ENCODE assay signal across 10 mouse cellular contexts in the genomic region with DNA sequence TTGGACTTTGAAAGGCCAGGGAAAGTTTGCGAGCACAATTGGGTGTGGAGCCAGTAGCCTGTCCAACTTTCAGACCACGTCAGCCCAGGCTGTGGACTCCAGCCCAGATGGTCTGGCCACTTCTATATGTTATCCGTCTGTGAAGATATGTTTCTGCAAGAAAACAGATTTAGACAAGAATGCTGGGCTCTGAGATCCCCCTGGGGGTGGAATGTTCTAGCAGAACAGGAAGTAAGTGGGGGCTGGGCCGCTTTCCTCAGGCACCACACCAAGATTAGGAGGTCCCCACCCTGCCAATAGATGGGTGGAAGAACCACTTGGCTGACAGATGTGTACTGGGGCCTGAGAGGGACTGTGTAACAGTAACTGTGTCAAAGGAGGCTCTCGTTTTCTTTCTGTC. TPM values are rescaled to one million over a fixed set of nuclear protein-coding genes. Genes with fewer than 3 reads are reported as not detected.
DNase-seq lines count a peak whose midpoint lies in the region; ATAC-seq and TF ChIP-seq lines count a peak whose summit lies in the region.
"Had no signal": no experiment of that assay in that cellular context is flagged by ENCODE, and none has a peak within 500 bp of the region (broad histone marks: within the 10 kb centered on the region; RNA-seq: fewer than 3 reads in every experiment).

No protein-coding gene starts in this region.

- no peaks in the 10 kb centered on the region for H3K36me3 ChIP-seq in kidney, embryonic 14.5 days (ENCODE audit: control insufficient read depth, insufficient read depth, low read length)
- no peaks in the 10 kb centered on the region for H3K36me3 ChIP-seq in heart, adult 2 months (ENCODE audit: control insufficient read depth, insufficient read depth, low read length)
- no peaks in the 10 kb centered on the region for H3K36me3 ChIP-seq in kidney, postnatal 0 days (ENCODE audit: insufficient read depth, low read length)
- no peaks in the 10 kb centered on the region for H3K36me3 ChIP-seq in stomach, embryonic 16.5 days (ENCODE audit: control insufficient read depth, insufficient read depth, low read length)
- H3K36me3 ChIP-seq: liver, embryonic 15.5 days had no signal

- WGBS in kidney, embryonic 14.5 days, result 65% methylated on average over 5 of the region's 5 CpGs
- WGBS in heart, adult 2 months, result 27% methylated on average over 5 of the region's 5 CpGs
- WGBS in kidney, postnatal 0 days, result 54% methylated on average over 5 of the region's 5 CpGs
- WGBS in stomach, embryonic 16.5 days, result 36% methylated on average over 5 of the region's 5 CpGs

- TF ChIP-seq EP300 in heart, adult 2 months (IDR thresholded peaks at IDR 0.05; ENCODE audit: insufficient read depth, low read depth, low read length), result peak; percentile 45; the same call in 1 of the 2 replicates

- H3K4me1 ChIP-seq in kidney, embryonic 14.5 days (ENCODE audit: control insufficient read depth, insufficient read depth, low read length), result no peaks in the 10 kb centered on the region
- H3K4me1 ChIP-seq in heart, adult 2 months (ENCODE audit: control insufficient read depth, insufficient read depth, low read length), result peaks cover 5% of the 10 kb centered on the region
- no peaks in the 10 kb centered on the region for H3K4me1 ChIP-seq in kidney, postnatal 0 days (replicated peaks; ENCODE audit: insufficient read depth, low read length)
- no peaks in the 10 kb centered on the region; the same call in 1 of the 2 replicates for H3K4me1 ChIP-seq in stomach, embryonic 16.5 days (ENCODE audit: control insufficient read depth, insufficient read depth, low read length)
- H3K4me1 ChIP-seq: liver, embryonic 15.5 days had no signal

- TF ChIP-seq POLR2A in heart, adult 2 months (IDR thresholded peaks at IDR 0.05; ENCODE audit: insufficient read depth, low read depth, low read length), result no peak

- H3K27me3 ChIP-seq in kidney, embryonic 14.5 days (ENCODE audit: control insufficient read depth, insufficient read depth, low read length), result no peaks in the 10 kb centered on the region
- H3K27me3 ChIP-seq in heart, adult 2 months (ENCODE audit: control insufficient read depth, insufficient read depth, low read length), result no peaks in the 10 kb centered on the region
- no peaks in the 10 kb centered on the region for H3K27me3 ChIP-seq in kidney, postnatal 0 days (ENCODE audit: insufficient read depth, low read length)
- no peaks in the 10 kb centered on the region for H3K27me3 ChIP-seq in stomach, embryonic 16.5 days (ENCODE audit: control insufficient read depth, insufficient read depth, low read length)
- H3K27me3 ChIP-seq: liver, embryonic 15.5 days had no signal

- no peaks in the 10 kb centered on the region for H3K79me2 ChIP-seq in heart, adult 2 months (replicated peaks; ENCODE audit: control insufficient read depth, insufficient read depth, low read length)

- no peak for TF ChIP-seq CTCF in heart, adult 2 months (IDR thresholded peaks at IDR 0.05)
- TF ChIP-seq CTCF in kidney, postnatal 0 days (IDR thresholded peaks at IDR 0.05; ENCODE audit: low read depth), result 0 out of 2 replicates have a peak, but pooled peaks have one; percentile 11

- no peak overlapping the region for H3K4me2 ChIP-seq in kidney, embryonic 14.5 days (replicated peaks; ENCODE audit: low read depth, low read length)
- no peak overlapping the region for H3K4me2 ChIP-seq in kidney, postnatal 0 days (ENCODE audit: low read length)
- no peak overlapping the region for H3K4me2 ChIP-seq in stomach, embryonic 16.5 days (ENCODE audit: low read depth, low read length)
- H3K4me2 ChIP-seq: liver, embryonic 15.5 days had no signal

- no peak overlapping the region for H3K4me3 ChIP-seq in kidney, embryonic 14.5 days (ENCODE audit: low read length)
- H3K4me3 ChIP-seq in heart, adult 2 months, result no peak overlapping the region
- no peak overlapping the region for H3K4me3 ChIP-seq in kidney, postnatal 0 days (replicated peaks; ENCODE audit: low read depth, low read length)
- H3K4me3 ChIP-seq in stomach, embryonic 16.5 days (replicated peaks; ENCODE audit: low read length), result no peak overlapping the region
- H3K4me3 ChIP-seq: liver, embryonic 15.5 days had no signal

- H3K9me3 ChIP-seq in kidney, embryonic 14.5 days (ENCODE audit: control insufficient read depth, low read length), result no peaks in the 10 kb centered on the region
- H3K9me3 ChIP-seq in kidney, postnatal 0 days (replicated peaks; ENCODE audit: low read length), result no peaks in the 10 kb centered on the region
- no peaks in the 10 kb centered on the region for H3K9me3 ChIP-seq in stomach, embryonic 16.5 days (replicated peaks; ENCODE audit: control insufficient read depth, low read length)
- H3K9me3 ChIP-seq: liver, embryonic 15.5 days had no signal

- no peak for DNase-seq in kidney, adult 8-10 months
- peak; percentile 59 to 75 for DNase-seq in heart, adult 2 months
- DNase-seq in kidney, postnatal 0 days (ENCODE audit: low spot score), result peak; percentile 85
- no peak for DNase-seq in embryo, embryonic 9.5 days (ENCODE audit: extremely low spot score)
- DNase-seq in cerebellum, adult 9-11 months, result no peak
- no peak for DNase-seq in frontal cortex, adult 2 months (ENCODE audit: extremely low spot score in 1 of 2, low spot score in 1 of 2)
- DNase-seq: adrenal gland, postnatal 25 days had no signal

- H3K27ac ChIP-seq in kidney, embryonic 14.5 days (ENCODE audit: low read depth, low read length), result 0 out of 2 replicates have a peak overlapping the region, but pooled peaks have one; percentile 17
- peak overlapping the region; percentile 33 for H3K27ac ChIP-seq in heart, adult 2 months
- peak overlapping the region; percentile 62 for H3K27ac ChIP-seq in kidney, postnatal 0 days
- H3K27ac ChIP-seq in stomach, embryonic 16.5 days (ENCODE audit: low read length), result peak overlapping the region; percentile 78
- H3K27ac ChIP-seq: liver, embryonic 15.5 days had no signal

- H3K9ac ChIP-seq in kidney, embryonic 14.5 days (ENCODE audit: low read depth, low read length), result no peak overlapping the region
- H3K9ac ChIP-seq in heart, adult 2 months (ENCODE audit: low read depth, low read length), result no peak overlapping the region
- H3K9ac ChIP-seq in kidney, postnatal 0 days (ENCODE audit: low read depth, low read length), result no peak overlapping the region
- no peak overlapping the region for H3K9ac ChIP-seq in stomach, embryonic 16.5 days (ENCODE audit: low read length)
- H3K9ac ChIP-seq: liver, embryonic 15.5 days had no signal

- intact Hi-C loops in heart, adult 2 months (cut with DNase I), result no loop called here

- ATAC-seq in kidney, embryonic 14.5 days (ENCODE audit: low FRiP score, low TSS enrichment), result no peak
- ATAC-seq in kidney, postnatal 0 days (replicated peaks; ENCODE audit: low FRiP score, low read depth), result no peak
- ATAC-seq in stomach, embryonic 16.5 days (ENCODE audit: insufficient read depth, low FRiP score), result peak; percentile 84

RNA-seq across cellular contexts. Expression of gene Col5a1, which starts 37.8 kb away (rescaled TPM):
- 41.9 and 42.3 TPM in 2 replicates for polyA plus RNA-seq in kidney, embryonic 14.5 days (2014; fragmentation: Nextera tagmentation; extraction: Ambion mirVana)
- total RNA-seq in heart, adult 2 months (2021), result 10 to 100 TPM; 16.0 to 22.9 TPM
- polyA plus RNA-seq in heart, adult 2 months (2012; rRNA removed), result 15.7 and 17.2 TPM in 2 replicates
- polyA plus RNA-seq in kidney, postnatal 0 days (2015; fragmentation: Nextera tagmentation; extraction: Ambion mirVana), result 33.2 and 36.5 TPM in 2 replicates
- polyA plus RNA-seq in stomach, embryonic 16.5 days (2015; fragmentation: Nextera tagmentation; extraction: Ambion mirVana), result 146 and 158 TPM in 2 replicates
- 12.8 and 16.4 TPM in 2 replicates for polyA plus RNA-seq in frontal cortex, adult 2 months (2012; rRNA removed)

Comparison
In these comparisons a context has a peak if more than half of its experiments do, and no peak if none do; other contexts are left out.
1. DNase-seq: peak in heart, adult 2 months (2 of 2) and kidney, postnatal 0 days (single experiment); none in kidney, adult 8-10 months (0 of 2), embryo, embryonic 9.5 days (single experiment), cerebellum, adult 9-11 months (single experiment) and frontal cortex, adult 2 months (0 of 2).
2. H3K27ac ChIP-seq: peak in every context shown above with its lines; median percentile 78 in stomach, embryonic 16.5 days; 62 in kidney, postnatal 0 days; 33 in heart, adult 2 months; 17 in kidney, embryonic 14.5 days.